In genomic region chr14:118629649-118630048, GRCm38 (mm10) we compare ENCODE assay signal across 29 mouse cellular contexts.
"Had no signal": no experiment of that assay in that cellular context is flagged by ENCODE, and none has a peak within 500 bp of the region (broad histone marks: within the 10 kb centered on the region; RNA-seq: fewer than 3 reads in every experiment).

No protein-coding gene starts in this region.

- H3K27ac ChIP-seq: left cerebral cortex, adult 2 months; limb, embryonic 10.5 days; limb, embryonic 12.5 days; limb, embryonic 13.5 days; limb, embryonic 15.5 days; liver, embryonic 12.5 days; liver, embryonic 13.5 days; liver, embryonic 14.5 days; lung, embryonic 15.5 days; macrophage; midbrain, embryonic 12.5 days; midbrain, embryonic 13.5 days; midbrain, embryonic 15.5 days had no signal

- H3K4me2 ChIP-seq: limb, embryonic 12.5 days; limb, embryonic 13.5 days; limb, embryonic 15.5 days; liver, embryonic 11.5 days; liver, embryonic 12.5 days; liver, embryonic 13.5 days; lung, embryonic 14.5 days; lung, embryonic 15.5 days; midbrain, embryonic 11.5 days; midbrain, embryonic 12.5 days; midbrain, embryonic 13.5 days; midbrain, embryonic 15.5 days had no signal

- H3K27me3 ChIP-seq: limb, embryonic 12.5 days; limb, embryonic 13.5 days; limb, embryonic 15.5 days; liver, embryonic 12.5 days; liver, embryonic 13.5 days; lung, embryonic 15.5 days; megakaryocyte, embryonic 14.5 days; midbrain, embryonic 12.5 days; midbrain, embryonic 13.5 days; midbrain, embryonic 15.5 days had no signal

- H3K9me3 ChIP-seq: limb, embryonic 10.5 days; limb, embryonic 12.5 days; limb, embryonic 13.5 days; limb, embryonic 15.5 days; liver, embryonic 12.5 days; liver, embryonic 13.5 days; lung, embryonic 15.5 days; megakaryocyte, embryonic 14.5 days; midbrain, embryonic 10.5 days; midbrain, embryonic 12.5 days; midbrain, embryonic 13.5 days; midbrain, embryonic 15.5 days had no signal

- DNase-seq: layer of hippocampus, postnatal 36 days; left cerebral cortex, postnatal 4 days; liver; liver, embryonic 13.5 days; lung, adult 18-20 months; lung, adult 2 months; lung, embryonic 14.5 days; lung, postnatal 10 days; lung, postnatal 14 days; lung, postnatal 4 days; midbrain, embryonic 14.5 days had no signal

- ATAC-seq: liver, embryonic 12.5 days; midbrain, embryonic 13.5 days; midbrain, embryonic 15.5 days; midbrain, embryonic 16.5 days had no signal

- H3K4me1 ChIP-seq: limb, embryonic 10.5 days; limb, embryonic 12.5 days; limb, embryonic 13.5 days; limb, embryonic 15.5 days; liver, embryonic 12.5 days; liver, embryonic 13.5 days; lung, embryonic 15.5 days; midbrain, embryonic 10.5 days; midbrain, embryonic 12.5 days; midbrain, embryonic 13.5 days; midbrain, embryonic 15.5 days had no signal

- H3K4me3 ChIP-seq: left cerebral cortex, adult 2 months; limb, embryonic 10.5 days; limb, embryonic 12.5 days; limb, embryonic 13.5 days; limb, embryonic 15.5 days; liver, embryonic 12.5 days; liver, embryonic 13.5 days; lung, embryonic 15.5 days; megakaryocyte, embryonic 14.5 days; midbrain, embryonic 10.5 days; midbrain, embryonic 12.5 days; midbrain, embryonic 13.5 days; midbrain, embryonic 15.5 days; myocyte had no signal

- H3K36me3 ChIP-seq: limb, embryonic 10.5 days; limb, embryonic 12.5 days; limb, embryonic 13.5 days; limb, embryonic 15.5 days; liver, embryonic 12.5 days; lung, embryonic 15.5 days; midbrain, embryonic 10.5 days; midbrain, embryonic 12.5 days; midbrain, embryonic 13.5 days; midbrain, embryonic 15.5 days had no signal

- H3K9ac ChIP-seq: limb, embryonic 12.5 days; limb, embryonic 13.5 days; limb, embryonic 15.5 days; liver, embryonic 12.5 days; liver, embryonic 13.5 days; liver, embryonic 14.5 days; lung, embryonic 14.5 days; lung, embryonic 15.5 days; midbrain, embryonic 12.5 days; midbrain, embryonic 13.5 days; midbrain, embryonic 15.5 days had no signal
